Mouse (Mus musculus): ENCODE measurements around the gene Trim21.

The Trim21 gene

DNA sequence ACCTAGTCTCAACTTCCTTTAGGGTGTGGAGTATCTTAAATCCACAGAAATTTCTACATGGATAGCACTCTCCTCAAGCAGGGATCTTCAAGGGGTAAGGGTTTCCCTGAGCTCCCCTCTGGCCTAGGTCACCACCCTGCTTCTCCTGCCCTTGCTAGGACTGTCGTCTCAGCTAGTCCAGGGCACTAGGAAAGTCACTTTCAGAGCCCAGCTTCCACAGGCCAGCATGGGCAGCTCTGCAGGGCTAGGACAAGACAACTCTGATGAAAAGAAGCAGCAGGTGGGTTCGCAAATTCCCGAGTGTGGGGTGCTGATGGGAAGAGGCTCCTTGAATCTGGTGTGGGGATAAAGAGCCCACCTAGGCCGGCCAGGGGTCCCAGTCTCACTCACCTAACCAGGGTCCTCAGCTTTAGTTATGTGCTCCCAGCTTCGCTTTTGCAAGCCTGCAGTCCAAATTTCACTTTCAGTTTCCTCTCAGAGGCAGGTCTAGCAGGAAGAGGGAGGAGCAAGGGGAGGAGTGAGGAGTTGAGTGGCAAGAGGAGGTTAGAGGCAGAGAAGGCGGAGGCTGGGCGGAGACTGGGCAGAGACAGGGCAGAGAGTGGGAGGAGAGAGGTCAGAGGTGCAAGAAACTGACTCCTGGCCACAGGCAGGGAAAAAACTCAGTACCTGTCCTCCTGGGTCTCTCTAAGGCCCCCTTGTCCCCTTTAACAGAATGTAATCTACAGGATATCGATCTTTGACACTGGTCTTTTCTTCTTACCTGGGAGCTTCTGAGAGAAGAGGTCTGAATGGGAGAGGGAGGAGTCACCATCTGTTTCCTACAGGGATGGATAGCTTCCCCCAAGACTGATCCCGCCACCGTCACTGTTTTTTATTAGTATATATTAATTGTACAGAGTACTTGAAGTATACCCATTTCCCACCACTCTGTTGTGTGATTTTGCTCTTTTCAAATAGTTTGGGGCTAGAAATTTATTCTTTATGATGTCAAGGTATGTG, at the start of gene Trim21:
TSS of gene Trim21 (minus strand) at position 488 of the 999 bp plus-strand sequence.
- DNase-seq, result peak; percentile 36 to 40

DNA sequence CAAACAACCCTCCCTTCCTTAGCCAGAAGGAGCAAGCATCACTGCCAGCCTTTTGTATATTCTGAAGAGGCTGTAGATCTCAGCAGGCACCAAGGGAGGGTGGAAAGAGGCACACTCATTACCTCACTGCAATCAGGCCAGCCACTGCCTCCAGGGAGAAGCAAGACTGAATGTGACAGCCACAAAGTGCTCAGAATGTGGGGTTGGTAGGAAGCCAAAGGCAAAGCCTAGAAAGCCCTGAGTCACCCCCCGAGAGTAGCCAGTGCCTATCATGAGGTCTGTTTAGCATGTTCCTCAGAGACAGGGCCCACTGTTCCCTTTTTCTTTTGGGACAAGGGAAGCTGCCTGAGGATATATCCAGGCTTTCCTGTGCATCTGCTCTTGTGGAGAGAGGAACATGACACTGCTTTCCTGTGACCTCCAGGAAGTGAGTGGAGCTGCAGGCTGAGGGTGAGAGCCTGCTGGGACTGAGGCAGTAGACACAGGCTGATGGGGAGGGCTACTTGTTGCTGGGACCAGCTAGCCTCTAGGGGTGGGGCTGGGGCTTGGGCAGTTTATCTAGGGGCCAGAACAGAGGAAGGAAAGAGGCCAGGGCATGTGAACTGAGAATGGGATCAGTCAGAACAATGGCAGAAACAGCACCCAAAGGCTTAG, 32.2 kb upstream of the Trim21 start, which contains the start of gene Olfr552:
TSS of gene Olfr552 (plus strand) at position 393 of the 654 bp plus-strand sequence.
- no peak for DNase-seq

DNA sequence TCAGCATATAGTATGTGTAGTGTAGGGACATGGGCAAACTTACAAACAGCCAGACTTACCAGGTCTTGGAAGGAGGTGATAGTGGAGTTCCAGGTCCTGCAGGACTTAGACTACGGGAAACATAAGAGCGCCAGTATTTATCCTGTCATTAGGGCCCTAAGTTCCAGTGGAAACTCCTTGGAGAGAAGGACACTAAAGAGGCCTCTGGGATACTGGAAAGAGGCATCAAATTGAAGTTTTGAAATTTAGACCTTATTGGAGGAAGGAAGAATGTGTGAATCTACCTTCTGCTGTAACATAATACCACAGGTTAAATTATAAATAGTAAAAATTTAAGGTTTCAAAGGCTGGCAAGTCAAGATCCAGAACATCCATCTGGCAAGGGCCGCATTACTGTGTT, 26.5 kb upstream of the Trim21 start, which contains the start of gene Olfr551:
TSS of gene Olfr551 (minus strand) at position 101 of the 400 bp plus-strand sequence.
- DNase-seq, result no peak

- DNase-seq, result no peak
Measured at GRCm38 (mm10) chr7:102575998-102576397, 10.7 kb upstream of the Trim21 start.

GRCm38 (mm10) chr7:102573174-102573830, 8.0 kb upstream of the Trim21 start:
- no peak for DNase-seq

- no peak for DNase-seq
Measured at GRCm38 (mm10) chr7:102571142-102571541, 5.9 kb upstream of the Trim21 start, which contains the start of gene Olfr550. Olfr550 (plus strand) TSS chr7:102571442.

DNA sequence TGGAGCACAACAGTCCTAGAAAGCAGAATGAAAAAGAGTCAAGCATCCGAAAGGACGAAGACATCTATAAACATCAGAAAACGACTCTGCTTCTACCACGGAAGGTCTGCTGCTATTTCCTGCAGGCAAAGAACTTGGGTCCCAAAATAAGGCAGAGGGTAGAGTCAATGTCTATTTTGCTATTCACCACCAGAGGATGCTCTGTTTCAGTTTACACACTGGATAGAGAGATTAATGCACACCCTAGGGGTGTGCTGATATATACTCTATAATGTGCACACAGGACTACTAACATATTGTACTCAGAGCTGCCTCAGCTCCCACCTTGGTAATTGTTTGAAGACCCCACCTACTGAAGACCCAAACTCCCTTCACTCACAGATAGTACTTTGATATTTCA, 933 bp upstream of the Trim21 start:
- no peak for DNase-seq

- DNase-seq, result no peak
Measured at GRCm38 (mm10) chr7:102553279-102553678, 12.0 kb downstream of the Trim21 start.

GRCm38 (mm10) chr7:102549570-102549969, 15.7 kb downstream of the Trim21 start, which contains the start of gene Olfr549:
Olfr549 (plus strand) TSS chr7:102549870.
- no peak for DNase-seq

DNA sequence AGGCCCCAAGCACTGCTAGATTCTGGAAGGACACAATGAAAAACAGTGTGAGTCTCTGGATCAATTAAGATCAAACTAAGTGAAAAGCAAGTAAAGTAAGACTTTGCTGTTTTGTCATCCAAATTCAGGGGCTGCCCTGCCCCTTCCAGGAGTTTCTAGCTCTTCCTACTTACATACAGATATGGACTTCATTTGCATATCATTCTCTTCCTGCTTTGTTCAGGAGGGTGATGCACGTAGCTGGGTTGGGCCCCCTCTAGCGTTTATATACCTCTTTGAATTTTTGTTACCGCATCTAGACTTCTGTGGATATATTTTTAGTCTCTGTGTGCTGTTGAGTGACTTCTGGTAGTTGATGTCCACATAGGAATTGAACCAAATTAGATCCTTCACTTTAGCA, 24.0 kb downstream of the Trim21 start:
- no peak for DNase-seq

GRCm38 (mm10) chr7:102540596-102540995, 24.7 kb downstream of the Trim21 start, which contains the start of gene Olfr548-ps1:
Olfr548-ps1 (plus strand) TSS chr7:102540896.
- no peak for DNase-seq

DNA sequence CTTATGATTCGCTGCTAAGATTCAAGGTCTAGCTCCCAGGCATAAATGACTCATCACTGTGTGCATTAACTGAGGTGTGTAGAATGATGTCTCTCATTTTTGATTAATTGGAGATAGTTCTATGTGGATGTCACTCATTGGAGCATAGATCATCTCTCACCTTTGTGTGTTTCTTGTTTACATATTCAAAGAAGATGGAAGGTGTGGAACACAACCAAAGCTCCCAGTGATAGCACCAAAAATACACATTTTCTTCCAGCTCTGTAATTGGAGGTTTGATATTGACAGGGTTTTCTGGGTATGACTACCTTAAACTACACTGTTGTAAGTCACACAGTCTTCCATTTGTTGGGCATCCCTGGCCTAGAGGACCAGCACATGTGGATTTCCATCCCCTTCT, 30.8 kb downstream of the Trim21 start, which contains the start of gene Olfr547:
TSS of gene Olfr547 (plus strand) at position 301 of the 400 bp plus-strand sequence.
- no peak for DNase-seq

DNA sequence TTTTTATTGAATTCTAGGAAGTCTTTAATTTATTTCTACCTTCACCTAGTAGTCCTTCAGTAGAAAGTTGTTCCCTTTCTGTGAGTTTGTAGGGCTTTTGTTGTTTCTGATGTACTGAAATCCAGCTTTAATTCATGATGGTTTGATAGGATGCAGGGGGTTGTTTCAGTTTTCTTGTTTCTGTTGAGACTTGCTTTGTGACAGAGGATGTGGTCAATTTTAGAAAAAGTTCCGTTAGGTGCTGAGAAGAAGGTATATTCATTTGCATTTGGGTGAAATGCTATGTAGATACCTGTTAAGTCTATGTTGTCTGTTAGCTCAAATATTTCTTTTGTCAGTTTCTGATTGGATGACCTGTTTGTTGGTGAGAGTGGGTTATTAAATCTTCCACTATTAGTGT, 36.2 kb downstream of the Trim21 start:
- DNase-seq, result no peak

GRCm38 (mm10) chr7:102517051-102517335, 48.3 kb downstream of the Trim21 start:
- DNase-seq, result no peak

DNA sequence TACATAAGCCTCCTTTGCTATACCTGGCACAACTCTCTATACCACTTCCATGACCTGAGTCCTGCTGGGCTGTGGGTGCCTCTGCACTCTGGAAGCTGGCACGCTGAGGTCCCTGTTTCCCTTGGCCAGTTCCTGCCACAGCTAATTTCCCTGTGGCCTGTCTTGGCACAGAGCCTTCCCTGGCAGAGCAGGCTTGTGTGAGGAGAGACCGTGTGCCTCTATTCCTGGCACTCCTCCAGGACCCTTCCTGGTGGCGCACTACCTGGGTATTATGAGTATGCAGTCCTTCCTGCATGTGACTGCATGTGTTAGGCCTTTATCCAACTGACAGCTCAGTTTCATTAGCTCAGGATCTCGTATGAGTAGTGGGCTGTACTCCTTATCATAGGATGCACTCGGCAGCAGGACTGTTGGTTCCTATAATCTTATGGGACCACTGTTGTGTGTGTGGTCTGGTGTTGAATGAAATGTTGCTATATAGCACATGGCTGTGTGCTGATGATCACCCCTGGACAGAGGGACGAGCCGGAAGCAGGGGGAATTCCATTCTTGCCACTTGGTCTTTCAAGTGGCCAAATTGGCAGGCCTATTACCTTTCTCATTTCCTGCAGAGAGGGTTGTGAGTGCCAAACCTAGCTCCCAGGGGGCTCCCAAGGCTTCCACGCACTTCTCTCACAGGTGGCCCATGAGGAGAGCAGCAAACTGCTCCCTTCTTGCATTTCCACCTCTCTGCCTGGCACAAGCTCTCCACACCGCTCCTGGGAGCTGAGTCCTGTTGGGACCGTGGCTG, 48.8 kb downstream of the Trim21 start:
- DNase-seq, result peak; percentile 46 to 54

- no peak for DNase-seq
Measured at GRCm38 (mm10) chr7:102514144-102514543, 51.1 kb downstream of the Trim21 start.

- DNase-seq, result peak; percentile 87 to 90
Measured at GRCm38 (mm10) chr7:102512814-102513435, 52.4 kb downstream of the Trim21 start.

DNA sequence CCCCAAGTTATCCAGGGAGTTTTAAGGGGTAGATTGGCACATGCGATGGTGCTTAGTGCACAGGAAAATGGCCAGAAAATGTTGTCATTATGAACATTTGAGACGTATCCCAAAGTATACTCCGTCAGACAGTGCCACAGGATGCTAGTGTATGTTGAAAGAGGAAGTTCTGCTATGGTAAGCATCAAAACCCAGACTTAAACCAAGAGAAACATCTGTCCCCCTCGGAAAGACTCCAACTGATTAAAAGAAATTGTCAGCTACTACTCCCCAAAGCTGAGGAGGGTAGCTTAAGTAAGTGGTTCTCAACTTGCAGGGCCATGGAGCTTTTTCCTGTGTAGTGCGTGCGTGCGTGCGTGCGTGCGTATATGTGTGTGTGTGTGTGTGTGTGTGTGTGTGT, 53.4 kb downstream of the Trim21 start:
- no peak for DNase-seq

- DNase-seq, result no peak
Measured at GRCm38 (mm10) chr7:102509726-102510125, 55.6 kb downstream of the Trim21 start.

DNA sequence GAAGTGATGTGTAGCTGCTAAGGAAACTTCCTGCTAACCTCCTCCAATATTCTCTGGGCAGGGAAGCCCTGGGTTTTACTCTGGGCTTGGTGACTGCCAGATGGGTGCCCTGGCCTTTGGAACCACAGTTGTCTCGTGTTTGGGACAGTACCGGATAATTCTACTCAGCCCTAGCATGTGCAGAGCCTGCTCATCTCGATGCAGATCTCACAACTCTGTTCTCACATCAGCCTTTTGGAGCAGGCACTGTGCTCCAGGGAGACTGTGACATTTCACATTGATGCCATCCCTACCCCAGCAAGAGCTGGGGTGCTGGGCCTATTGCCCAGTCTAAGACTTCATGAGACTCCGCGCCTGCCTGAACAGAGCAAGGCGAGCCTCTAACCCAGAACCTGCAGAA, 56.6 kb downstream of the Trim21 start:
- DNase-seq, result no peak

- no peak for DNase-seq
Measured at GRCm38 (mm10) chr7:102508066-102508465, 57.2 kb downstream of the Trim21 start.

Data from cerebellum, postnatal 36 days (tissue).